Mouse (Mus musculus) heart, postnatal 4 days (tissue): ENCODE measurements around the gene 1110057P08Rik. TPM values are rescaled to one million over a fixed set of nuclear protein-coding genes. Genes with fewer than 3 reads are reported as not detected.
"Not testable (repeated sequence)": the region's sequence is repeated elsewhere in the genome, so short reads cannot be mapped to it uniquely, and the experiment has no call there.

Experiments used
- DNase-seq: peaks from one replicate; pipeline ENCODE4 v3.0.0; 2021
- total RNA-seq, 2 experiments: library from RNA; stranded (reverse); gene quantifications; 2 replicates each; pipeline ENCODE4 v1.2.3; 2021

The 1110057P08Rik gene
- not detected for total RNA-seq

DNA sequence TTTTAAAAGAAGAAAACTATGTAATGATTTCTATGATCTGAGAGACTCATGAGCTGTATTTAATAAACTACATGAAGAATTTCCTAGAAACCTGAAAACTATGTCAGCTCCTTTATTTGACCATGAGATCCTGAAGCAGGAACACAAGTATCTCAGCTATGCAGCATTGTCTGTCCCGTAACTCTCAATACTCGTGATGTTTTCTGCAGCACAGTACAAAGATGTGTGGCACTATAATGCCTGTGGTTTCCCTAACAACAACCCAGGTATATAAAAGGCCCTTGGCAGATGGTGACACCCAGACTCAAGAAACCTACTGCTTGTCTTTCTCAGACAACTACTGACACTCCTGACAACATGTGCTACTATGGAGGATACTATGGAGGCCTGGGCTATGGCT is at the start of gene 1110057P08Rik:
1110057P08Rik (plus strand) TSS at position 301 of the 400 bp plus-strand sequence.
- DNase-seq, result no peak

DNA sequence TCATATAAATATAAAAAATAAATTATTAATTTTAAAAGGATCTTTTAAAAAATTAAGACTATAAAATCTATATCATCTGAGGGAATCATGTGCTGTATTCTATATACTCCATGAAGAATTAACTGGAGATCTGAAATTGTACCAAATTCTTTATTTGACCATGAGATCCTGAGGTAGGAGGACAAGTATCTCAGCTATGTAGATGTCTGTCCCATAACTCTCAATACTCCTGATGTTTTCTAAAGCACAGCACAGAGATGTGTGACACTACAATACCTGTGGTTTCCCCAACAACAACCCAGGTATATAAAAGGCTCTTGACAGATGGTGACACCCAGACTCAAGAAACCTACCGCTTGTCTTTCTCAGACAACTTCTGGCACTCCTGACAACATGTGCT is 34.0 kb upstream of the 1110057P08Rik start, which contains the start of gene Gm6358:
Gm6358 (plus strand) TSS at position 301 of the 400 bp plus-strand sequence.
- DNase-seq, result no peak

- no peak for DNase-seq
These were observed 23.7 kb upstream of the 1110057P08Rik start, which contains the start of gene Gm10061 for GRCm38 (mm10) chr16:89150786-89151185. Gm10061 (plus strand) TSS chr16:89151086.

GRCm38 (mm10) chr16:89157652-89158051 is 16.9 kb upstream of the 1110057P08Rik start, which contains the start of gene Gm9789:
Gm9789 (plus strand) TSS chr16:89157952.
- DNase-seq, result no peak

DNA sequence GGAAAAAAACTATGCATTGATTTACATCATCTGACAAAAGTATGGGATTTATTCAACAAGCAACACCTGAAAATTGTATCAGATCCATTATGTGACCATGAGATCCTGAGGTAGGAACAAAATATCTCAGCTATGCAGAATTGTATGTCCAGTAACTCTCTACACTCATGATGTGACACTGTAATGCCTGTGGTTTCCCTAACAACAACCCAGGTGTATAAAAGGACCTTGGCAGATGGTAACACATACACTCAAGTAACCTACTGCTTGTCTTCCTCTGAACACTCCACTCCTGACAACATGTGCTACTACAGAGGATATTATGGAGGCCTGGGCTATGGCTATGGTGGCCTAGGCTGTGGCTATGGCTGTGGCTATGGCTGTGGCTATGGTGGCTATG is 5.3 kb upstream of the 1110057P08Rik start, which contains the start of gene Gm7735:
Gm7735 (plus strand) TSS at position 301 of the 400 bp plus-strand sequence.
- DNase-seq, result not testable (repeated sequence)

DNA sequence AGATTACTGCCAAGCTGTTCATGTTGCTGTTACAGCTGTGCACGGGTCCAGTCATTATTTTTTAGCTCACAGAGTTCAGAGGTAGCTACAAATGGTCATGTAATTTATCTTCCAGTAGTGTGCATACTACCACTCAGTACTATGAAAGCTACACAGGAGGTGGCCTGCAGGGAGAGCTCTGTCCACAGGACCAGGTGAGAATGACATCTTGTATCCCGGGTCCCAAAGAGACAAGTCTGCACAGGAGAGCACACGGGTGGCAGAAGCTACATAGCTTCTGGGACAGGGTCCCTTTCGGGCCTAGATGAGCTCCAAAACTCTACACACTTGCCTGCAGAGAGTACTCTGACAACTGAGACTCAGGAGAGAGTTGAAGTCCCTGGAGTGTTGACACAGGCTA is 14.1 kb downstream of the 1110057P08Rik start:
- DNase-seq, result no peak

GRCm38 (mm10) chr16:89205561-89205960 is 31.0 kb downstream of the 1110057P08Rik start, which contains the start of gene Krtap20-2:
Krtap20-2 (plus strand) TSS chr16:89205861.
- no peak for DNase-seq

Other genes starting within 250 kb of the 1110057P08Rik start
- not detected for gene Krtap19-9b, start 242.5 kb upstream of the 1110057P08Rik start, total RNA-seq
- gene Krtap16-3, start 211.9 kb upstream of the 1110057P08Rik start, total RNA-seq, result not detected
- gene Krtap22-2, start 164.0 kb upstream of the 1110057P08Rik start, total RNA-seq, result not detected
- gene Gm10229, start 159.5 kb upstream of the 1110057P08Rik start, total RNA-seq, result not detected
- not detected for gene Krtap6-1, start 143.0 kb upstream of the 1110057P08Rik start, total RNA-seq
- gene Gm10228, start 133.3 kb upstream of the 1110057P08Rik start, total RNA-seq, result not detected
- not detected for gene Krtap6-5, start 126.9 kb upstream of the 1110057P08Rik start, total RNA-seq
- gene 1110025L11Rik, start 110.7 kb upstream of the 1110057P08Rik start, total RNA-seq, result not detected
- gene Krtap6-3, start 90.7 kb upstream of the 1110057P08Rik start, total RNA-seq, result not detected
- gene Gm6358, start 33.9 kb upstream of the 1110057P08Rik start, total RNA-seq, result not detected
- not detected for gene Gm10061, start 23.6 kb upstream of the 1110057P08Rik start, total RNA-seq
- gene Gm9789, start 16.8 kb upstream of the 1110057P08Rik start, total RNA-seq, result not detected
- not detected for gene Gm7735, start 5.2 kb upstream of the 1110057P08Rik start, total RNA-seq
- gene Krtap20-2, start 31.1 kb downstream of the 1110057P08Rik start, total RNA-seq, result not detected
- not detected for gene Krtap21-1, start 229.1 kb downstream of the 1110057P08Rik start, total RNA-seq
- not detected for gene Krtap6-2, start 245.4 kb downstream of the 1110057P08Rik start, total RNA-seq